Mouse (Mus musculus): ENCODE results near the gene Gm44596.

The Gm44596 gene

DNA sequence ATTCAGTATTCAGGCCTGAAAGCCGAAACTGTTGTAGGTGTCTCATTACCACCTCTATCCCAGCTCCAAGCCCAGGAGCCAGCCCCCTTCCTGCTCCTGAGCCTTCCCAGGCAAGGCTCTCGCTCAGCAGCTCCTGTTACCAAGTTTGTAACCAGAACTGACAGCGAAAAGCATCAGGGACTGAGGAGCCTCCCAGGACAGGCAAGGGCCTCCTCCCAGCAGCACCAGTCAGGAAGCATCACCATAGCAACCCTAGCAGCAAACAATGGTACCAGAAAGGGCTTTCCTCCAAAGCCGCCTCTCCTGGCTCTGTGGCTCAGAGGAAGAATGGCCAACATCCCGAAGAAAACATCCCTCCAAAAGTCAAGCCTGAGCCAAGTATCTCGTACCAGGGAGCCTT lies at the start of gene Gm44596, which contains the start of gene Tex52:
Gene Gm44596 (plus strand): TSS at position 312 of the 400 bp plus-strand sequence.
Gene Tex52 (plus strand): TSS at position 265 of the 400 bp plus-strand sequence.
- DNase-seq (ENCODE audit: low spot score in 2 of 2) = no peak

DNA sequence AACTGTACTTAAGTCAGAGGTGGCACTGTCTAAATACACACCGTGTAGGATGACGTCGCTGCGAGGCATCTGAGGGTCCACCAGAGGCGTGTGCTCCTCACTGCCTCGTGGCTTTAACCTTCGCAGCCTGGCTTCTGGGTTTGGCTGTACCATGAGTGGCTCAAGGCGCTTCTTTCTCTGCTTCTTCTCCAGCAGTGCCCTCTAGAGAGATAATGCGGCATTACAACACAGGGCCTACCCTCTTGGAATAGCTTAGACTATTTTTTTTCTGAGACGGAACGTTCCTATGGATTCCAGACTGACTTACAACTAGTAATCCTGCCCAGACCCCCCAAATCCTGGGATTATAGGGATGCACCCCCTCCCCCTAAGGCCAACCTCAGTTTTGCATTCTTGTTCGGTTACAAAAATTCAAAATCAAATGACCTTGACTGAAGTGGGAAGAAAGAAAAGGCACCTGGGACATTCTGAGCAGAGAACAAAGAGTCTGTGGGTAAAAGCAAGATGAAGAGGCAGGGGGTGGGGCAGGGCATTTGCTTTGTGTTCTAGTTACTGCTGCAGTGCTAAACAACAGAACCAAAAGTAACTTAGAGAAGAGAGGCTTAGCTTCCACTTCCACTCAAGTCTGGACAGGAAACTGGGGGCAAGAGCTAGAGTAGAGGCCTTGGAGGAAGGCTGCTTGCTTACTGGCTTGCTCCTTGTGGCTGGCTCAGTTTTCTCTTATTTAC lies 40.7 kb upstream of the Gm44596 start:
- DNase-seq (ENCODE audit: low spot score in 2 of 2) = peak in 1 of 2 experiments; percentile 53

DNA sequence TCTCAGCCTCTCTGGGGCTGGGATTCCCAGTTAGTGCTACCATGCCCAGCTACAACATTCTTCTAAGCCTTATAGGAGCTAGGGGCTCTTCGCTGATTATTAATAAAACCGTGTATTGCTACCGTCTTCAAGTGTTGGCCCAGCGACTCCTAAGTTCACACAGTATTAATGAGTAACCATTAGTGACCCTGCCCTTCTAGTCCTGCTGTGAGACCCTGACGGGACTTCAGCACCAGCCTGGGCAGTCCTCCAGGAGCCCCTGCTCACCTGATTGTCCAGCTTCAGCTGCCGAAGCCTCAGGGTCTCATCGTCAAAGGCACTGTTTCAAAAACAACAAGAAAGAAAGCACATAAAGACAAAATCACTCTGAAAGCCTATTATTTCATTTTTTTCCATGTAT lies 37.8 kb upstream of the Gm44596 start:
- DNase-seq (ENCODE audit: low spot score in 2 of 2) = no peak

DNA sequence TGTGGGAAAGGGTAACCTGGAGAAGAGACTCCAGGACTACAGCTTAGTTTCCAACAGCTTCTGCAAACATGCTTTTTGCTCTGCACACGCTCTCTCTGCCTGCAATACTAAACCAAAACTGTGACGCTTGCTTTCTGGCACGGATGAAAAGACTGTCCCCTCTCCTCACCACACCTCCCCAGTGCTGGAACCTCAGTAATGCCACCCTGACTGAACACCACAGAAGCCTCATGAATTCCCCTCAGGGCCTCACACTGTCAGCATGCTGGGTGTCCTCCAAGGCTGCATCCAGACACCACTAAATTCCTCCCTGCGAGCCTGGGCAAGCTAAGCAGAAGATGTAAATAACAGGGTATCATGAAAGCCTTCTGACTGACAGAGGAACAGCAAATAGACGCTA lies 36.4 kb upstream of the Gm44596 start:
- no peak for DNase-seq (ENCODE audit: low spot score in 2 of 2)

DNA sequence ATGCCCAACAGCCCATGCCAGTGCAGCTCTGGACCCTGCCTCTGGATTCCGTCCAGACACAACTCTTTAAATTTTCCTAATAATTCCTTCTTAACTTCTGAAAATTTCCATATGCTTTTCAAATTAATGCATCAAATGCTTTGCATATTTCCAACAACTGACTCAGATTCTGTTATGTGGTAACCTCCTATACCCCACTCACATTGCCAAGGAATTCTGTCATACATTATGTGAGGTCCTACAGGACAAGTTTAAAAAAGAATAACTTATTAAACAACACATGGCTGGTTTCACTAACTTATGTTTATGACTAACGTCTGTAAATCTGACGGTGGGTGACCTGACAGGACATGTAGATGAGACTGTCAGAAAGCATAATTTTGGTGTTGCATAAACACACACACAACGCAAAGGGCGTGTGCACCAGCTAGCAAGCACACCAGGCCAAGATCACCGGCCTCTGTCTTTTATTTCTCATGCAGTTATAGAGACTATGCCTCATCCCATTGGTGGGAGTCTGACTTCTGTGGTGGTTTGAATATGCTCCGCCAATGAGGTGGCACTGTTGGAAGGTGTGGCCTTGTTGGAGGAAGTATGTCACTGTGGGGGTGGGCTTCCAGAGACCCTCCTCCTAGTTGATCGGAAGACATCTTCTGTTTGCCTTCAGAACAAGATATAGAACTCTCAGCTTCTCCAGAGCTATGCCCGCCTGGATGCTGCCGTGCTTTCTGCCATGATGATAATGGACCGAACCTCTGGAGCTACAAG lies 33.2 kb upstream of the Gm44596 start:
- no peak for DNase-seq (ENCODE audit: low spot score in 2 of 2)

DNA sequence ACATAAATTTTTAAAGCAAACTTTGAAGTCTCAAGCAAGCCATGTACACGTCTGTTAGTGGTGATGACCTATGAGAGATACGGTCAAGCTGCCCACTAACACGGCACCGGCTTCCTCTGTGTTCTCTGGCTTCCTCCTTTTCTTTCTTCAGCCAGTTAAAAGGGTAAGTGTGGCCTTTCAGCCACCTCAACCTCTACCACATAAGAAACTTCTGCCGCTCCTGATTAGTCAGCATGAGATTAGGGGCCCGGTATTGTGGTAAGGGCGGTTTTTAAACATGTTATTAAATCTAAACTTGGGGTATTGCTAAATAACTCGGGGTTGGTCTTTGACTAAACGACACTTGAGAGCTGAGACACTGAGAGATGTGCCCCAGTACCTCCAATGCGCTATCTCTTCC lies 29.7 kb upstream of the Gm44596 start:
- no peak for DNase-seq (ENCODE audit: low spot score in 2 of 2)

DNA sequence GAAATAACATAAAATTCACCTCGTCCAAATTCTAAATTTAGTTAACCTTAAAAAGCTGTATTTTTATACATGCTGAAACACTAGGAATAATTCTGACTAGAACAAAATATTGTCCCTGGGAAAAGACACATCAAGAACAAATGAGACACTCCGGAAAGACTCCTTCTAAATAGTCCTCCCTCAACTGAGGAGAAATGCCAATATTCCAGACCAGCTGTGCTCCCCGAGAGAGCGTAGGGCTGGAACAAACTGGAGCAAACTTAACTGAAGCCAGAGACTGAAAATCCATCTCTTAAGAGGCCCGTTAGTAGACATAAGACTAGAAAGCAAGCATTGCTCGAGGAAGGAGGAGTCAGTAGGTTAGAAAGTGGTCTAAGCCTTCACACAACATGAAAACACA lies 28.5 kb upstream of the Gm44596 start:
- no peak for DNase-seq (ENCODE audit: low spot score in 2 of 2)

DNA sequence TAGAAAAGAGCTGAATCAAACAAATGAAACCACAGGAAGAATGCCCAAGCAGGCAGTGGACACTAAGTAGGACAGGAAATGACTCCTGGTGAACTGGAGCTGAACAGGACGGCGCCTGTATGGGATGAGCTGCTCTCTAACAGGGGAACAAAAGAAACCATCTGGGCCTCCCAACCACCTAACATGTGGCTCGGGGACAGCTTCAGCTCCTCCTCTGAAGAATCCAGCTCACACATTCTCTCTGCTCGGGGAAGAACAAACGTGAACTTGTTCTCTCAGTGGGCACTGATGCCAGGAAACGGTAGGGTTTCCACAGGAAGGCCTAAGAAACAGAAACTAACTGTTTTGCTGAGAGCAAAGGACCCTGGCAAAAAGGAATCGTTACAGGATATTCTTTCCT lies 25.6 kb upstream of the Gm44596 start:
- DNase-seq (ENCODE audit: low spot score in 2 of 2) = no peak

DNA sequence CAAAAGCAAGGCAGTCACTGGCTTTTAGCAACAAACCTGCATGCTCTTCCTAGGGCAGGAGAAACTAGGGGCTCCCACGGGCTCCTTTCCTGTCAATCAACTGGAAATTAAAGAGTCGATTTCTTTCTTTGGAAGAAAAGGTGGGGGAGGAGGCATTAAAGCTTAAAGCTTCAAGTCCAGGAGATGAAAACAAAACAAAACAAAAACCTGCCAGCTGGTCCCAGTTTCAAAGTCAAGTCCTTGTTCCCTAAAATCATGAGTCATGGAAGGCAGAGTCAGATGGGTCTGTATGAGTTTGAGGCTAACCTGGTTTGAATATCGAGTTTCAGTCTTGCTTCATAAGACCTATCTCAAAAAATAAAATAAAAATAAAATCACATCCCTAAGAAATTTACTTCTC lies 21.2 kb upstream of the Gm44596 start:
- DNase-seq (ENCODE audit: low spot score in 2 of 2) = no peak

DNA sequence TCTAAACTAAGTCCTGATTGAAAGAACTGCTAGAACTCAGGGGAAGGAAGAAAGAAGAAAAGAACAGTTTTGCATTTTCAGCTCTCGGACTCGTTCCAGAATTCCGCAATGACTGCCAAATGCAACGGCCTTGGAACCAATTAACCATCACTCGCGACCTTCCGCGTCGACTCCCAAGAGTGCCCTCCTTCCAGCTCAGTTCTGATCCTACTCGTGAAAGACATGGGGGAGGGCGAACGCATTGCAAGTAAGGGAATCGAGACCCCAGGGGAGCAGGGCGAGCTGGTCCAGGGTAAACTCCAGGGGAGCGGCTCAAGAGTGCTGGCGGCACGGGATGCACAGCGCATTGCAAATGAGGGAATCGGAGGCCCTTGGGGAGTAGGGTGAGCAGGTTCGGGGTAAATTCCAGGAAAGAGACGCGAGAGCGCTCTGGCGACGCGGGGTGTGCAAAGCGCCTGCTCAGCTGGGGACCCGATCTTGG lies 20.1 kb upstream of the Gm44596 start:
- DNase-seq (ENCODE audit: low spot score in 2 of 2) = no peak

DNA sequence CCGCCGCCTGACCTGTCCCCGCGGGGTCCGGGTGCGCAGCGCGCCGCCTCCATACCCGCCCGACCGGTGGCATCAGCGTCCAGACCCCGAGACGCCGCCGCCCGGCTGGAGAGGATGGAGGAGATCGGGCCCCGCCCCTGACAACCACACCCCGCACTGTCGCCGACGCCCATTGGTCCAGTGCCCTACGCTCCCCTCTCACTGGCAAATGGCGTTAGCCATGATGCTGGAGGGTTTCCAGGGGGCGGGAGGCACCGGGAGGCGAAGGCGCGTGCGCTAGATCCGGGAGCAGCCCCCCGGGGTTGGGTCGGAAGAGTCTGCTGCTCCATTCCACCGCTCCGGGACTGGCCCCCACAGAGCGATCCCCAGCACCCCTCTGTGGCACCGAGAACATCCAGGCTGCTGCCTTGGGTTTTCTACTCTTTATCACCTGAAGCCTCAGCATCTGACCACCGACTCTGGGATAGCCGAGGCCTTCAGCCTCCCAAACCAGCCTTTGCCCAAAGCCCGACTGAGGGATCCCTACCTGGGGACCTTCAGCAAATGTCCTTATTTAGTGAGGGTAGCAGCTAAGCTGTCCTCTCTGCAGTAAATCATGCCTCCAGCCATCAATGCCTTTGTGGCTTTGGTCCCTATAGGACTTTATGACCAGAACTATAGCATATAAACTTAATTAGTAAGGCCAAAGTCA lies 19.4 kb upstream of the Gm44596 start, which contains the start of gene Tulp3:
Gene Tulp3 (minus strand): TSS at position 126 of the 691 bp plus-strand sequence.
- peak; percentile 75 to 81 for DNase-seq (ENCODE audit: low spot score in 2 of 2)

DNA sequence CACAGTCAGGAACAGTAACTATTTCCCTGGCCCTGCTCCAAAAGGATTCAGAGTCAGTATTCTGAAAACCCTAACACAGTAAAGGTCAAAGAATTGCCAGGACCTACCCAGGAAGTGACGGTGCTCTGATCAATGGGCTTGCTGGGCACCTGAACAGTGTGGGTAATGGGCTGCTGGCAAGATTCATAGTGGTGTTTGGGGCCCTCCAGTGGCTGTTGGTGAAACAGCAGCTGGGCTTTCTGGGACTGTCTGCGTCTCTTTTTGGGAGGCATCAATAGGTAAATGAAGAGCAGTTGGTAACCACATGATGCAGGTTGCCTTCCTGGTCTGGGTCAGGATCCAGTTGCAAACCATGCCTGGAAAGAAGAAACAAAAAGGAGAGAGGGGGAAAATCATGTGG lies 16.3 kb upstream of the Gm44596 start:
- peak; percentile 35 to 54 for DNase-seq (ENCODE audit: low spot score in 2 of 2)

DNA sequence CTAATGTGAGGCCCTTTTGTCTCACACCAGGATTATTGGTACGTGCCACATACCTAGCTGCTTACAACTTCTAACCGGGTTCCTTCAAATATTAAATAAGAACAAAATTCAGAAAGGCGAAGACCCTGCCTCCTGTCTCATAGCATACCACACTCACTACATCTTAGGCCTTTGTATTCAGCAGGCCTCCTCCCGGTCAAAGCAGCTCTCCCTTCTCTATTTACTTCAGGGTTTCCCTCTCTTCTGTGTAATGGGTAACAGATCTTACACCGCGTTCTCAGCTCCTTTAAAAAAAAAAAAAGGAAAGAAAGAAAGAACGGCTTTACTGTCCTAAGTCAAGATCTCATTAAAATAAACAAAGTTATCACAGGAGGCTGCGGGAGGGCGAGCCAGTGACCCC lies 13.4 kb upstream of the Gm44596 start:
- DNase-seq (ENCODE audit: low spot score in 2 of 2) = no peak

DNA sequence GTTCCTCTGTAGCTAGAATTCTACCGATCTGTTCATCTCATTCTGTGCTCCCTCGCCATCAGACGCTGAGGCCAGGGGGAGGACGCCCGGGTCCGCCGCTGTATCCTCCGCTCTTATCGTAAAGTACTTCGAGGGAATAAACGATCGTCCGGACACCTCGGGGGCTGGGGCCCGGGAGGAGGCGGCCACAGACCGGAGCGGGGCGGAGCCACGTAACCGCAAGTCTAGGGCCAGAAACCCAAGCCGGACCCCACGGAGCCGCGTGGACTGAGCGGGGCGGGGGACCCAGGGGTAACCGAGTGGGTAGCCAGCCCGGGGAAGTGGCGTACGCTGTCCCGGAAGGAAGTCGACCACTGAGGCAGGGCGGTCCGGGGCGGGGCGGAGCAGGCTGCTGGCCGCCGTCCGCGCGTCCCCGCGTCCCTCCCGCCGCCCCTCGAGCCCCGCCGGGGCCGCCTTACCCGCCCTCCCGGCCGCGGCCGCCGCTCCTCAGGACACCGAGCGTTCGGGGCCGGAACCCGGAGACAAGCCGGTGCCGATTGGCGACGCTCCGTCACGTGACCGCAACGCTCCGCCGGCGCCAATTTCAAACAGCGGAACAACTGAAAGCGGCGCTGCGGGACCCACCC lies 12.8 kb upstream of the Gm44596 start, which contains the start of the genes Rhno1 and Foxm1:
Gene Rhno1 (minus strand): TSS at position 531 of the 626 bp plus-strand sequence.
Gene Foxm1 (plus strand): TSS at position 587 of the 626 bp plus-strand sequence.
- DNase-seq (ENCODE audit: low spot score in 2 of 2) = peak; percentile 76 to 78

DNA sequence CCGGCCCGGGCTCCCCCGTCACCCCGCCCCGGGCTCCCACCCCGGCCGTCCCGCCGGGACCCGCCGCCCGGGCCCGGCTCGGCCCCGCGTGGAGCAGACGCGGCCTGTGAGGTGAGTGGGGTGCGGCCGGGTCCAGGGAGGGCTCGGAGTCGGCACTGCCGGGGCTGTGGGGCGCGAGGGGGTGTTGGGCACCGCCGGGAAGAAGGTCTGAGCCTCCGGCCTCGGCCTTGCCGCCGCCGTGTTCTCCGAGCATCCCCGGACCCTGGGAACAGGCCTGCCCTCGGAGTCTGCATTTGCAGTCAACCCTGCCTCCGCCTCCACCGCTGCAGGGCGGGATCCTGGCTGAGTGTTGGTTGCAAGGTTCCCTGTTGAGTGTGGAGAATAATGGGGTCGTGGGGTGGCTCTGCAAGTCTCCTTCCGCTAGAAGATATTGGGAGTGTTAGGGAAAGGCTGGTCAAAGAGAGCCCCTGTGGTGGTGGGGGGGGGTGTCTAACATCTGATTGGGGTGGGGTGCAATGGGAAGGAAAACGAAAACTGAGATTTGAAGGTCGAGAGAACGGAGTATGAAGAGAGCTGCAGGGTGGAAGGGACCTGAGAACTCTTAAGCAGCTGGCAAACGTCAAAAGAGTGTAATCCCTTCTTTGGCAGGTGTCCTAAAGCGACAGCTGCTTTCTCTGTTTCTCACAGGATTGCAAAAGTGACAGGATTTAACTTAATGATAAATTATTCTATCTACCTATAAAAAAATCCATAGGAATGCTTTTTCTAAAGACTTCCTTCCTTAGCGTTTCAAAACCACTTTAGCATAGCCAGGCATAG lies 12.1 kb upstream of the Gm44596 start:
- no peak for DNase-seq (ENCODE audit: low spot score in 2 of 2)

DNA sequence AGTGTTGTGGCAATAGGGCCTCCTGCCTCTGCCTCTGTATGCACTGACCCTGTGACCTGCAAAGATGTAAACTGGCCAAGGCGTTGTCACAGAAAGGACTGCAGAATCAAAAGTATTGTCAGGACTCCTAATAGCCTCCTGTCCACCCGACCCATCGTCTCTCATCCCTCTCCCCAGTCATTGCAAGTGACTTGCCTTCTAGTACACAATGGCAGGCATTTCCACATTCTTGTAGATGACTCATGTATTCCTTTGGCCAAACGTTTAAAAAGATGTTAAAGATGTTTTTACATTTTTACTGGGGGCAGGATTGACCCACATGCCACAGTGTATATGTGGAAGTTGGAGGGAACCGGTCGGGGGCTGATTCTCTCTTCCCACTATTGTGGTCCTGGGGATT lies 10.6 kb upstream of the Gm44596 start:
- no peak for DNase-seq (ENCODE audit: low spot score in 2 of 2)

DNA sequence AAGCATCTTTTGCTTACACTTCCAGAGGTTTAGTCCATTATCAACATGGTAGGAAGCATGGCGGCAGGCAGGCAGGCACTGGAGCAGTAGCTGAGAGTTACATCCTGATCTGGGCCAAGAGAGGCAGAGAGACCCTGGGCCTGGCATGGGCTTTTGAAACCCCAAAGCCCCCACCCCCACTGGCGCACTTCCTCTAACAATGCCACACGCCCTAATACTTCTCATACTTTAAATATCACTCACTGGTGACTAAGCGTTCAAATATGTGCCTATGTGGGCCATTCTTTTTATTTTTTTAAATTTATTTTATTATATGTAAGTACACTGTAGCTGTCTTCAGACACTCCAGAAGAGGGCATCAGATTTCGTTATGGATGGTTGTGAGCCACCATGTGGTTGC lies 8.8 kb upstream of the Gm44596 start:
- no peak for DNase-seq (ENCODE audit: low spot score in 2 of 2)

DNA sequence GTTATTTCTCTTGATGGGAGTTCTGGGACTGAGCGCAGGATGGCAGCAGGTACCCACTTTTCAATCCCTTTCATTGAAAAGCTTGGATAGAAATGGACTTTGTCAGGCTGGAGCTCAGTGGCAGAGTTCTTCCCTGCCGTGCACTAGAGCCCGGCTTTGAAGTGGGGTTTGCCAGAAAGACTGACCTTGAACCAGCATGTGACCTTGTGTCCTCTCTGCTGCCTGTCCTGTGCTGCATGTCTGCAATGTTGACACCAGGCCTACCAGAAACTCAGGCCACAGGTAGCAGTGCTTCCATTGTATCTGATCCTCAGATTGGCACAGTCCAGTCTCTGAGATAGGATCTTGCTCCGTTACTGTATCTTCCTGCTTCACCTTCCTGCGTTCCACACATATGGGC lies 5.3 kb upstream of the Gm44596 start:
- no peak for DNase-seq (ENCODE audit: low spot score in 2 of 2)

DNA sequence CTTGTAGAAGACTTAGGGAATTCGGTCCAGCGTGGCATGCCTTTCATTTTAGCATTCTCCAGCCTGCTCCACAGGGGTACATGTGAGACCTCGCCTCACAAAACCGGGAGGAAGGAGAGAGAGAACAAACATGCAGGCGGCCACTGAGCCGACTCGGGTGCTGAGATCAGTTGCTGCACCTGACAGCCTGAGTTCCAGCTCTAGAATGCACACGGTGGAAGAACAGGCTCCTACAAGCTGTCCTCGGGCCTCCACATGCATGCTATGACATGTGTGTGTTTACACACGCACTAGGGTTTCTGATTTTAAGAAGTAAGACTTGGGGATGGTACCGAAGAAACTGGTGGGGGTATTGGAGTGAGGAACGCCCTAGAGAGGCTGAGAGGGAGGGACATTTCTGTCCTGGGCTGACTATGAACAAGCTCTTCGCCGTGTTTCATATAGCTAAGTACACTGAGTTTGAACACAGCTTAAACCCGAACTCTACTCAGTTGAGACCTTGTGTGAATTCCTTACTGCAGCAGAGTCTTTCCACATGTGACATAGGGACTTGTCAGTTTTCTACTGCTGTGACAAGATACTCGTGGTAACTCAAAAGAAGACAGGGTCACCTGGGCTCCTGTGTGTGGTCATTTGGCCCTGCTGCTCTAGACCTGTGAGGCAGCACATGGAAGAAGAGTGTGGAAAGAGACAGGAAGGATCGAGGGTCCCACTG lies 1.2 kb downstream of the Gm44596 start:
- no peak for DNase-seq (ENCODE audit: low spot score in 2 of 2)

DNA sequence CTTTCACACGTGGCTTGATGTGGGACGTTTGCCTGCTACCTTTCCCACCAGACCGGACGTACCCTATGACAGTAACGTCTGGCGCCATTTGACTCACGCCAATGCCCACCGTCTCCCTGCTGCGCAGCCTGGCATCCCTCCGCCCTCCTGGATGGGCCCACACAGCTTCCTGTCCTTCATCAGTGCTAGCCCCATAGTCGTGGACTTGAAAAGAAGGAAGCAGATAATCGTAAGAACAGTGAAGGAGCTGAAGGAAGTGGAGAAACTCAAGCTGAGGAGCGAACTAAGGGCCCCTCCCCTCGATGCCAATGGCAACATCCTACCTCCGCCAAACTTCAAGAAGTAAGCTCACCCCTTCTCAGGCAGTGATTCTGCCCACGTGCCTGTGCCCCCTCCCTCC lies 4.3 kb downstream of the Gm44596 start:
- DNase-seq (ENCODE audit: low spot score in 2 of 2) = no peak

Data from spleen, postnatal 14 days (tissue).